Mouse (Mus musculus) mouse embryonic stem cell (cell line): Measurements from ENCODE around the gene Ctbp2.

Experiments
- in situ Hi-C, 2 experiments: fragments of 300-500 bp; cut with MboI; formaldehyde crosslinking; loops; 1 replicate in 1 of 2; 3 replicates in 1 of 2; pipeline ENCODE4 v1.14.3; 2019 to 2020; ENCODE audit warnings: low sequenced_read_pairs in 2 of 2, low pct_unique_long_range_greater_than_20kb in 1 of 2, mixed read lengths in 1 of 2; ENCODE audit not compliant: unreplicated experiment in 1 of 2

Gene Ctbp2

GRCm38 (mm10) chr7:133094161-133094560 is 30.0 kb downstream of the Ctbp2 start:
- in situ Hi-C loops = no loop called here

GRCm38 (mm10) chr7:133093731-133094130 is 30.4 kb downstream of the Ctbp2 start:
- in situ Hi-C loops = no loop called here

GRCm38 (mm10) chr7:133090641-133091040 is 33.5 kb downstream of the Ctbp2 start:
- in situ Hi-C loops = no loop called here

GRCm38 (mm10) chr7:133089621-133090260 is 34.4 kb downstream of the Ctbp2 start:
- in situ Hi-C loops = no loop called here

- in situ Hi-C loops = no loop called here
Measured at GRCm38 (mm10) chr7:133088830-133089261, 35.3 kb downstream of the Ctbp2 start.

- in situ Hi-C loops = no loop called here
Measured at GRCm38 (mm10) chr7:133088411-133088810, 35.7 kb downstream of the Ctbp2 start.

- in situ Hi-C loops = no loop called here
Measured at GRCm38 (mm10) chr7:133085408-133085807, 38.7 kb downstream of the Ctbp2 start.

- in situ Hi-C loops = no loop called here
Measured at GRCm38 (mm10) chr7:133083936-133084614, 40.1 kb downstream of the Ctbp2 start.

GRCm38 (mm10) chr7:133078929-133079328 is 45.2 kb downstream of the Ctbp2 start:
- in situ Hi-C loops = no loop called here

- in situ Hi-C loops = no loop called here
Measured at GRCm38 (mm10) chr7:133074462-133075133, 49.6 kb downstream of the Ctbp2 start.

- in situ Hi-C loops = no loop called here
Measured at GRCm38 (mm10) chr7:133073147-133073651, 51.0 kb downstream of the Ctbp2 start.

- in situ Hi-C loops = no loop called here
Measured at GRCm38 (mm10) chr7:133072535-133072934, 51.6 kb downstream of the Ctbp2 start.

GRCm38 (mm10) chr7:133067321-133067841 is 56.8 kb downstream of the Ctbp2 start:
- in situ Hi-C loops = no loop called here

GRCm38 (mm10) chr7:133066776-133067175 is 57.4 kb downstream of the Ctbp2 start:
- in situ Hi-C loops = no loop called here

GRCm38 (mm10) chr7:133062055-133062454 is 62.1 kb downstream of the Ctbp2 start:
- in situ Hi-C loops = no loop called here

- in situ Hi-C loops = no loop called here
Measured at GRCm38 (mm10) chr7:133060170-133060569, 64.0 kb downstream of the Ctbp2 start.

- in situ Hi-C loops = loop anchor here in 1 of 2 experiments (5.0 kb wide), 1 partner anchor 73 kb away; no protein-coding TSS in a partner anchor
Measured at GRCm38 (mm10) chr7:133059517-133060104, 64.5 kb downstream of the Ctbp2 start.

- in situ Hi-C loops = loop anchor here in 1 of 2 experiments (5.0 kb wide), 1 partner anchor 73 kb away; no protein-coding TSS in a partner anchor
Measured at GRCm38 (mm10) chr7:133059150-133059509, 65.0 kb downstream of the Ctbp2 start.
